Mouse (Mus musculus): ENCODE data around the gene Sdad1.

Gene Sdad1

DNA sequence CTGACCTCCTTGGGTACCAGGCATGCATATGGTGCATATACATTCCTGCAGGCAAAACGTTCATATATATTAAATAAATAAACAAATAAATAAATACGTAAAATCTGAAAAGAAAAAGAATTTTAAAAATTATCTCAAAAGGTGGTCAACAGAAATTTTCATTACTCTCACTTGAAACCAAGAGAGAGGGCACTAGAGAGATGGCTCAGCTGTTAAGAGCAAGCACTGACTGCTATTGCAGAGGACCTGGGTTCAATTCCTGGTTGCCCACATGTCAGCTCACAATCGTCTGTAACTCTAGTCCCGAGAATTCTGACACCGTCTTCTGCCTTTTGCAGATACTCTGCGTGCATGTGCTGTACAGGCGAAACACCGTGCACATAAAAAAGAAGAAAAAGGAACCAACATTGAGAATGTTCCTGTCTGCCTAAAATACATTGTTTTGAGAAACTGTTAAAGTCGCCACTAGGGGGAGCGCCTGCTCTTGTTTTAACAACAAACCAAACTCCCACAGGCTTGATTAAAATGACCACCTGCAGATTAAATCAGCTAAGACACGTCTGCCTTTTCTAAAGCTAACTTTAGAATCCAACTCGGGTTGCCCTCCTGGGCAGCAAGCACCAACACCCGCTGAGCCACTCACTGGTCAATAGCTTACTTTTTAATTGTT, 1.9 kb upstream of the Sdad1 start:
- DNase-seq, result peak; percentile 98

DNA sequence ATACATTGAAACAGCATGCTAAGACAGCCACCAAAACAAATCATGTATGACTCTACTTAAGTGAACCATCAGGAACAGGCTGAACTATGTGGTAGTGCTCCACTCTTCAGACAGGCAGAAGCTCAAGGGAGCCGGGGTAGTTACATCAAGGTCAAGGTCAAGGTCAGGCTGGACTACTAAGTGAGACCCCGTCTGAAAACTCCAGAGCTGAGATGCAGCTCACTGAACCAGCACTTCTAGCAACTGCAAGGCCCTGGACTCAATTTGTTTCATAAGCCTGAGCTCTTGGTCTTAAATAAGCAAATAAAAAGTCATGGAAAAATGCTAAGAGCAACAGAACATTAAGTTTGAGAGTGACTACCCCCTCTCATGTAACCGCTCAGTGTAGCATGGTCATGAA, 6.0 kb downstream of the Sdad1 start:
- DNase-seq, result no peak

DNA sequence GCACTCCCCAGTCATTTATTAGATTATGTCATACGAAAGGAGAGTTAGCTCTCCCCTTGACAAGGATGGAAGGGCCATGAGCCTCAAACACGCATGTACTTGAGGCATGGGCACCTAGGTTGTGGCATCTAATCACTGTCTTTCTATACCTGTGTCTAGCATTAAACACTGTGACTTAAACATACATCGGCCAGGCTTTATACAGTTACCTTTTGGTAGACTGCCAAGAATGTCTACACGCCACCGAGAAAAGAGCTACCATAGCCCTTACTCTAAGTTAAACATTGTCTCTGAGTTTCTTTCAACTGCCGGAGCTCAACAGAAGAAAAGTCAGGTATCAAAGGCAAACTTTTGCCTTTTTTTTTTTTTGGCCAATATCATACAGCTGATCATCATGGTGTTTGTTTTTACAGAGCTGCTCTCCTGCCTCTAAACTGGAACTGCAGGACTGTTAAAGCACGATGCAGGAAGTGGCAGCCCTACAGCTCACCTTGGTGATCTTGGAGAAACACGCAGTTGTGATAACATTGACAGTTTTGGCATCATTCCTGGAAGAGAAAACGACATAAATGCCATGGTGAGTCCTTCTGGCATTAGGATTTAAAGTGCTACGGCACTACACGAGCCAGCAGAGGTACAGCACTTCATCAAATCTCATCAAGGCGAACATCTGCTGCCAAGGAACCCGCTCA, 8.0 kb downstream of the Sdad1 start:
- no peak for DNase-seq

DNA sequence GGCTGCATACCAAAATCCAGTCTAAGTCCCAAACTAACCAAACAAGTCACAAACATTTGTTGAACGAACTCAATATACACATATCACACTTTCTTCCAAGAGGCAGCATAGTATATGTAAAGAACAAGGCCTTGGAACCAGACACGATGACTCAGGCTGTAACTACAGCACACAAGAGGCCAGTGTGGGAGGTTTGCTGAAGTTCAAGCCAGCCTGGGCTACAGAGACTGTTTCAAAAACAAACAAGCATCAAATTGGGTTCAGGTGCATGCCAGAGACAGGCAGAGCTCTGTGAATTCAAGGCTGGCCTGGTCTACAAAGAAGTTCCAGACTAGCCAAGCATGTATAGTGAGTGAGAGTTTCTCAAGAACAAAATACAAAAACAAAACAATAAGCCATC, 15.8 kb downstream of the Sdad1 start:
- DNase-seq, result no peak

DNA sequence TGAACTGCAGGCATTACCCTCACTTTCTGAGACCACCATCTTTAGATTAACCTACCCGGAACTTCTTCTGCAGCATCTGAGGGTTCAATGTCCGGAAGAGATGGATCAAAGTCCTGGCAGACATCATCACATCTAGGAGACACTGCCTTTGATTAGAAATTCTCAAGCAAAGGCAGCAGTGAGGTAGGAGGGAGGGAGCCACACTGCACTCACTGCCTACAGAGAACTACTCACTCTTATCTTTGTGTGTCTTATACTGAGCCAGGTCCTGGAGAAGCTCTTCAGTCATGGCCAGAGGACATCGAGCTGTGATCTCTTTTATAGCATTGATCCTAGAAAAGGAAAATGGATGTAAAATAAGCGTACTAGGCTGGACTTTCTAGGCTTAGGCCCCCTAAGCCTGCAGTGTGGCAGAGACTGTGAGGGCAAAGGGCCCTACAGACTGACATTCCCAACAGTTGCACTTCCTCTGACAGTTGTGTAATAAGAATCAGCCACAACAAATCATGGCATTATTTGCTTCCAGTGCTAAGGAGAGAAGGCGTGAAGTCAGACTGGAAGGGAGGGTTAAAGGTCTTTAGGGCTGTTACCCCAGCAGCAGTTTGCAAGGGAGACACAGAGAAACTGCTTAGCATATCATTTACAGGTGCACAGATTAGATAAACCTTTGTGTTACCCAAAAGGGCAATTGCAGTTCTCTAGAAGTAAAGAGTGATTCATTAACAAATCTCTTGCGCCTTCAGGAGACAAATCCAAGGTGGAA, 18.4 kb downstream of the Sdad1 start:
- DNase-seq, result no peak

DNA sequence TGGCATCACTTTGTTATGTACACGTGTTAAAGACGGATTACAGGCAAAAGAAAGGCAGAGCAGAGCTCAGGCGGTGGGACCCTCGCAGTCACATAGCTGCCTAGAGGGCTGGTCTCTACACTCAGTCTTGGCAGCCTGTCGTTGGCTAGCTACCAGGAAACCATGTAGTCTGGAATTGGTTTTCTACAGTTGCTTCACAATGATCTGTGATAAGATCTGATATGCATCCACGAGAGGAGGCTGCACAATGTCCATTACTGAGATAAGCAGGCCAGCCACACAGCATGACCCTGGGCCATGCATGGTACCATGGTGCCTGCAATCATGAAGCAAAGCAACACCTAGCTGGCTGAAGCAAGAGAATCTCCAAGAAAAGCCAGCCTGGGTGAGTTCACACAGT, 22.4 kb downstream of the Sdad1 start:
- DNase-seq, result no peak

DNA sequence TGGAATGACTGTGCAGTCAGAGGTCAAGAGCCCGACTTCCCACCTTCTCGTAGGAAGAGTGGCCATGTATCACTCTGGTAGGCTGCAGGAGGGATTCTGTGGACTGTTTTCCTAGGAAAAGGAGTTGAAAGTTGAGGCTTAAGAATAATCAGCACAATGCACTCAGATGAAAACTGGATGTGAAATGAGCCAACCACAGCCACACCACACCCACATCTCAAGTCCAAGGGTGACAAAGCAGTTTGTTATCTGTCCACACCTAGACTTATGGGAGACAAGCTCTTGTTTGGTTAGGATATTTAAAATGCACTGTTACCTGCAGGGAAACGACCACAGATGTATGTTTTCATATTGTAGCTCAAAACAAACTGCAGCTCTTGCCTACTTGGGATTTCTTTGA, 27.2 kb downstream of the Sdad1 start:
- DNase-seq, result no peak

DNA sequence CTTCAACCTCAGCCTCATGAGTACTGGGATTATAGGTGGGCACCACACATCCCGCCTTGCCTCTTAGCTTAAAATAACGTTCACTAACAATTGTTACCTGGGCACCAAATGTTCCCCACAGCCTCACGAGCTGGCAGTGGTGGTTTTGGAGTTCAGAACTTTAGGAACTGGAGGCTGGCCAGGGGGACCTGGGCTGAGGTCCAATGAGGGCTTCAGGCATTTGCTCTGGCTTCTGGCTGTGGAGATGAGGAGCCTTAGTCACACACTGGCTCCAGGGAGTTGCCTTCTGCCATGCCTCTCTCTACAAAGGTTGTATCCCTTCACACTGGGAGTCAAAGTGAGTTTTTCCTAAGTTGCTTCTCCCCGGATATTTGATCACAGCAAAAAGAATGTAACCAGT, 27.7 kb downstream of the Sdad1 start:
- DNase-seq, result peak; percentile 34

DNA sequence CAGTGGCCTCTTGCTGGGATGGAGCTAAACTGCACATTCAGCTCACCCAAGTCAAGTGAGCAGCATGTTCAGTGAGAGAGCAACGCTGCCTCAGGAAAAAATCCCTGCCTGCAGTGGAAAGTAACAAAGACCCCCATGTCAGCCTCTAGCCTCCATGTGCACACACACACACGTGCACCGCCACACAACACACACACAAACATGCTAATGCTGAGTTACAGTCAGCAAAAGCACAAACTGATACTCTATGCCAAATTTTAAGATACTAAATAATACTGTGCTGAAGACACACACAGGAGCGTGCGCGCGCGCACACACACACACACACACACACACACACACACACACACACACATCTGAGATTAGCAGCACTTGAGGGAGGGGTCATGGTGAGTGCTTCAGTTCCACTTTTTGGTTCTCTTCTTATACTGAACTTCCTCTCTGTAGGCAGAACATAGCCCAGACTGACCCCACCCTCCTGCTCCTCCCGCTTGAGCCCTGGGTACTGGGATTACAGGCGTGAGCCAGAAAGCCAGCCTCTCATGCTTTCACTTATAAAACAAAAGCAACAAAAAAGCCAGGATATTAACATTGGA, 31.2 kb downstream of the Sdad1 start:
- DNase-seq, result no peak

DNA sequence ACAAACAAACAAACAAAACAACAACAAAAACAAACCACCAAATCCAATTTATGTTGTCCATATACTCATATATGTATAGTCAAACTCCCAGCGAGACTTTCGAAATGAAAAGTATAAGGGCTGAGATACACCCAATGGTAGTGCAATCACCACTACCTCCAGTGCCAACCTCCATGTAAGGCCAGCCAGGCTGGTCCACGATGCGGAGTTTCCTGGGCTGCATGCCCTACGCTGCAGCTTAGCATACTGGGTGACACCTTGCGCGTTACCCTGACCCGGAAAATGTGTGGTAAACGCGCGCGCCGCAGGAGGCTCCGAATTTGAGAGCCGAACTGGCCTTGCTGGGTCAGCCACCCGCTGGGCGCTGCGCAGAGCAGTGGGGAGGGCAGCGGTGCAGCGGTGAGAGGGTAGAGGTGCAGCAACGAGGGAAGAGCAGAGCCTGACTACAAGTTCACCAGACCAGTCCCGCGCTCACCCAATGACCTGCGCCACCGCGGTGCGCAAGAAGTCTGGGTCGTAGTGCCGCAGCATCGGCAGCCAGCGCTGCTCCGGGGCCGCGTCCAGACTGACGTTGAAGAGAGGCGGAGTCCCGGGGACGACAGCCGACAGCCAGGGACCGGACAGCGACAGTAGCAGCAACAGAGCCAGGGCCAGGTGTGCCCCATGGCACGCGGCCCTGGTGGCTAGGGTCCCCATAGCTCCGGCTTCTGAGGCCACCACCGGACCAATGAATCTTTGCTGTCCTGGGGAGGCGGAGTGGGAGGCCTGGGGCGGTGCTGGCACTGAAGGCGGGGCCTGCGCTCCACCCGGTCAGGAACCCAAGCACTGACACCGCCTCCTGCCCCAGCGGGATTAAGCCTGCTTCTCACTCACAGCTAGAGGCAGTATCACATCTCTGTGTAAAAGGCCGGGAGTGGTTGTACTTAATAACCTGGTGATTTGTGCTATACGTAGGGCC, 32.6 kb downstream of the Sdad1 start, which contains the start of gene Naaa:
Naaa (minus strand) TSS at position 734 of the 958 bp plus-strand sequence.
- peak; percentile 58 for DNase-seq

DNA sequence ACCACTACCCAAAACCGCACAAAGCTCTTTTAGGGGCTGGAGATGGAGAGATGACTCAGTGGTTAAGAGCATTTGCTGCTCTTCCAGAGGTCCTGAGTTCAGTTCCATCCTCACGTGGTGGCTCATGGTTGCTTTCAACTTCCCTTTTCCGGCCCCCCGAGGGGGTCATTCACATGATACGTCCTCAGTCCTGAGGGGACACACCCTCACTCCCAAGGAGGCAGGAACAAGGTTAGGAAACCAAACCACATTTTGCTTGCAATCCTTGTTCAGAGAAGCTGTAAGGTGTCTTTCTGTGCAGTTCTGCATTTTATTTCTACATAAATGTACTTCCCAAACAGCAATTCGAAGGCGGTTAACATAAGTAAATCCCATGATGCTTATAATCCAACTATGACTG, 39.8 kb downstream of the Sdad1 start:
- DNase-seq, result no peak

DNA sequence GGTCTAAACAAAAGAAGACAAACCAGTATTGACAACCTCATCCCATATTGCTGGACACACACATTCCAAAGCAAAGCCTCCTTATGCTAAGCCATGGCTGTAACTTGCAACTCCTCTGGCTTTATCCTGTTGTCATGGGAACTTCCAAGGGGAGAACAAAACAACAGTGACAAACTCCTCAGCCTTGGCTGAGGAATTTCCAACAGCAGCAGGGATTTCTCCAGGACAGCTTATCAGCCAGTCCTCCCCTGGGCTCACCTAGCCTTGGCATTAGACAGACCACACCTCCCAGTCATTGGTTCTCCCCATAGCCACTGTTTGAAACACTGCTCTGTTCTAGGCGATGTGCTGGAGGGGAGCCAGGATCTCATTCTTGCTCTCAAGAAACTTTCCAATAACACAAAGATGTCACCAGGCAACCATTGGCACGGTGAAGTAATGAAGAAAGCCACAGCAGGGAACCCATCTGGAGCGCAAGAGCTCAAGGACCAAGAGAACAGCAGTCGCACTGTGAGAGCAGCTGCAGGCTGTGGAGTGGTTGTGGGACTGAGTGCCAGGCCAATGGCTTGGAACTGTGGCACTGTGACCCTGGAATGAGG, 46.4 kb downstream of the Sdad1 start:
- DNase-seq, result peak; percentile 76

DNA sequence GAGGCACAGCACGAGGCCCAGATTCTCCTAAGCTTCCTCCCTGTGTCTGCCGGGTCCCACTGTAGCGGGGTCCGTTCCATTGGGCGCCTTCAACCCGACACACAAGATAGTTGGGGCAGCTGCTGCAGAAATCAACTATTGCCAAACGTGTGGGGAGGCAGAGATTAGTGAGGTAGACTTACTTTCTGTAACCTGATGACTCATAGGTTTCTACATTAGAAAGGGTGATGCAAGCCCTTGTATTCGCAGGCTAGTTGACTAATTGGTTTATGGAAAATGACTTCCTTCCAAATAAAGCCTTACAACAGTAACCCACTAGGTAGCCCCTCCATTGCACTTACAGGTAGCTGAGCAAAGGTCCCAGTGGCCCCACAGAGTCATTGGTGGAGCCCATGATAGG, 47.6 kb downstream of the Sdad1 start:
- DNase-seq, result no peak

DNA sequence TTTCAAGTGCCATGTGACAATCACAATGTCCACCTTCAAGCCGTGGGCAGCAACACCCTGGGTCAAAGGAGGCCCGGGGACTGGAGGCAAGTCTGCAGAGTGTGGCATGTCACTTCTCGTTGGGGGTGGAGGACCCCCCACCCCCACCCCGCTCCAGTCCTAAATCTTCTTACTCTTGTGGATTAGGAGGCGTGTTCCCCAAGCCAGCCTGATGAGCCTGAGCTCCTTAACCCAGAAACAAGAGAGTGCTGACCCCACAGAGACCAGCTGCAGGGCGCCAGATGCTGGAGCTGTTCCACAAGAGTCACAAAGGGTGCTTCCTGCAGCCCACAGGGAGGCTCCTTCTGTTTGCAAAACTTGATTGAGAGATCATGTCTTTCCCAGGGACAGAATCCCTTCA, 54.1 kb downstream of the Sdad1 start, which contains the start of gene Ppef2:
Ppef2 (minus strand) TSS at position 61 of the 400 bp plus-strand sequence.
- DNase-seq, result no peak

DNA sequence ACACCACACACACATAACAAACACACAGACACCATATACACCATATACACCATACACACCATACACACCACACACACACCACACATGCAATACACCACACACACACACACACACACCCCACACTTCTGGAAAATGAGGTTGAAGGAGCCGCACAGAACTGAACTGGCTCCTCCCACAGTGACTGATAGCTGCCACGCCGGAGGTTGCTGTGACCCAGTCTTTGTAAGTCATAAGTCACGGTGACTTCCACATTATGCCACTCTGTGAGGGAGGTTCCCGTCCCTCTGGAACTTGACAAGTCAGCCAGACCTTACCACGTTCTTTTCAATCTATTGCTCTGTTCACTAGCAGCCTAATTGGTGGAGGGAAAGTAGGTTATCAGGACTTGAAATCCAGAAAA, 55.8 kb downstream of the Sdad1 start:
- DNase-seq, result no peak

DNA sequence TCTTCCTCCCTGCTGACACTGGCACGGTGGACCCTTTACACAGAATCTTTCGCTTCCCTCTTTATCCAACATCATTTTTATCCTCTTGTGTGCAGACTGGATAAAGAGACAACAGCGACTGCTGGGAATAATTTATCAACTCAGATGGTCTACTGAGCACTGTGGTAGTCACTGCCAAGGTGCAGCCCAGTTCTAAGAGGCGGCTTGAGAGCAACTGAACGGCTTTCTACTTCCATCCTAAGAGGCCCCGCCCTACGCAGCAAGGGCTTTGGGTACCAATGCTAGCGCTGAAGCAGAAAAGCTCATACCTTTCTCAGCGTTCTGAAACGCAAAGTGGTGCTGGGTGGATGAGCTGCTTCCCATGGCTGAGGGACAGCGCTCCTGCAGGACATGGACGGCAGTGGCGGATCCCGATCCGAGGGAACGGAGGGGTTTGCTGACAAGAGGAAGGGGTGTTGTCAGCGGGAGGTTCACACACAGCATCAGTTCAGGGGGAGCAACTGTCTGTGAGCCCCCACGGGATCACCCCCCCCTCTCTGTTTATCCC, 57.4 kb downstream of the Sdad1 start:
- peak; percentile 48 for DNase-seq

DNA sequence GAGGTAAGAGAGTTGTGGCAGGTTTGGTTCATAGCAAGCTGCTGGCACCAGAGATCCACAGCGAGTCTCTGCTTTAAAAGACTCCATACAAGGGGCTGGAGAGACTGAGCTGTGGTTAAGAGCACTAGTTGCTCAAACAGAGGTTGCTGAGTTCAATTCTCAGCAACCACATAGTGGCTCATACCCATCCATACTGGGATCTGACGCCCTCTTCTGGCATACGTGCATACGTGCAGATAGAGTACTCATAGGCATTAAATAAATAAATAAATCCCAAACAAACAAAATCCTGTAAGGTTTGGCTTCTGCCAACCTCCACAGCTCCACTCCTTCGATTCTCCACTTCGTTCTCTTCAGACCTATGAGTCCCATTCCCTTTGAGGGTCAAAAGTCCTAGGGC, 58.2 kb downstream of the Sdad1 start:
- DNase-seq, result no peak

DNA sequence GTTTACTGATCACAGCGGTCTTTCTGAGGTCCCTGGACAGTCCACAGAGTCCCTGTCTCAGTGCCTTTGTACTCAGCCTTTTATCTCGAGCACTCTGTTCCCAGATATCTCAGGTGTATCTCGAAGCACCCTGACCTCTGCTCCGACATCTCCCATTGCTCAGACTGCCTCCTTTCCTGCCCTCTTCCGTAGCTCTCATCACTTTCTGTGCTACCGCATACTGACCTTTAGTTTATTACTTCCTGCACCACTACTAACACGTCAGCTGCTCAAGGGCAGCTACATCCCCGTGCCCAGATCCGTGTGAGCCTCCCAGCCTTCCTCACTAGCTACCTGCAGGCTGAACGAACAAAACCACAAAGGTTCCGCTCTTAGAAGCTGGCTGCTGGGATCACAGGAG, 61.7 kb downstream of the Sdad1 start:
- DNase-seq, result no peak

DNA sequence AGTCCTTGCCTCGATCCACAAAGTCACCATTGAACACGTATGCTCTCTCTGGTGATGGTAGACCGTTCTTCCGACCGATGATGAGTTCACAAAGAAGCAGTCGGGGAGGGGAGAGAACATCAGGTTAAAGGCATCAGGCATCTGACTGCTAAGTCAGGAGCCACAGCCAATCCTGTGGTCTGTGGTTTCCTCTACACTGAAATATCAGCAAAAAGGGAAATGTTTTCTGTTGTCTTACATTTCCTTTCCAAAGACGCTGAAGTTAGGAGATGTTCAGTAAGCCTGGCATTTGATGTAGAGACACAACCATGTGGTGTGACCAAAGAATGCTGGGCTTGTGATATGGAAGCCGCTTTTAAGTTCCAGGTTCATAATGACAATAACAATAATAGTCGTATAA, 64.8 kb downstream of the Sdad1 start:
- DNase-seq, result no peak

DNA sequence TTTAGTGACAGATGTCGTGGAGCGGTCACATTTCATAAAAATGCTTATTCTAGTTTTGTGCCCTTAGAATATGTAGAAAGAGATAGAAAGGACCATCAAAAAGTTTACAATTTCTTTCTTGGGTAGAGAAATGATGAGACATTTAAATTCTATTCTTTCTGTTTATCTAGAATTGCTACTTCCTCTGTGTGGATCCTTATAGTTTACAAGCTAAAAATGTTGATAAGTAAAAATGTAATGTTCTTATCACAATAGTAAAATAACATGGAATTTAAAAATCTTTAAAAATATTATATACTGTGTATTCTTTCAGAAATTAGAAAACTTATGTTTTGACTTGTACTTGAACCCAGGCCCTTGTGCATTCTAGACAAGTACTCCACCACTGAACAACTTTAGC, 65.4 kb downstream of the Sdad1 start:
- no peak for DNase-seq

DNA sequence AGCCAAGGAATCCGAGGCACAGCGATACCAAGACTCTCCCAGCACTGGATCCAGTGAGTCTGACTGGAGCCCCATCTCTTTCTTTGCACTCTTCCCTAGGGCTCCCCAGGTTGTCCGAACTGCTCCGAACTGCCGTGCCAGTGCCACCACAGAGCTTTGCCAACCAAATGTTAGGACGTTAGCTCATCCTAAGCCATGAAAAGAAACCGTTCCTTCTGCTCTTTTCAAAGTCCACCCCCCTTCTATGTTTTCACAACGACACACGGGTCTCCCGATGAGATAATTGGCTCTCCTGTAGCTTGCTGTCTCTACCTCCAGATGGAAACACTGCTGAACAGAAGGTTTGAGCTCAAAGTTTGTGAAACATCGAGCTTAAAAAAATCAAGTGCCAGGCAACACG, 69.5 kb downstream of the Sdad1 start:
- DNase-seq, result no peak

Measured in right cerebral cortex, postnatal 4 days (tissue).